Mouse (Mus musculus): ENCODE measurements at regions not wholly inside any gene's neighbourhood (a gene's known extent, or its start where the extent isn't known, plus 50 kb on each side); places are given as distances from the start of the nearest gene placed in this dataset.

DNA sequence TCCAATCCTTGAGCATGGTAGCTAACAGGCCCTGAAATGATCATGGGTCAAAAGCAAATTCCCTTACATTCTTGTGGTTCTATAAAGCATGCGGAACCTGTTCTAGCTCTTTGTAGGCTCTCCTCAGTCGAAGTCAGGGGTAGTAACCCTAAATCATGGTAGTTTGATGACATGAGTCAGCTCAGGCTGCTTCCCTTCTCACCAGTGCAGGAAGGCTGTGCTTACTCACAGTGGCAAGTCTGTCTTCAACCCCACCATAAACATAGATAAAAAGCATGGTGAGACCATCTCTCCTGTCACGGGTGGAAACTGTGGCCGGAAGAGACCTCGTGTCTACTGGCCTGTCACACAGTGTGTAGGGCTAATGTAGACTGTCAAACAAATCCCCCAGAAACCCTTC is 476.6 kb upstream of the Gm19410 start:
- 75% methylated on average over 5 of the region's 5 CpGs for WGBS
- no peak overlapping the region for H3K4me2 ChIP-seq
- no peak overlapping the region for H3K9ac ChIP-seq
- no peak for ATAC-seq (ENCODE audit: insufficient number of reproducible peaks, insufficient read depth, low FRiP score, low TSS enrichment, low read depth)
- no peaks in the 10 kb centered on the region for H3K36me3 ChIP-seq
- H3K27ac ChIP-seq: no peak overlapping the region
- no peak overlapping the region for H3K4me3 ChIP-seq
- no peaks in the 10 kb centered on the region for H3K9me3 ChIP-seq
- H3K4me1 ChIP-seq: peaks cover 8% of the 10 kb centered on the region
- no peaks in the 10 kb centered on the region for H3K27me3 ChIP-seq

DNA sequence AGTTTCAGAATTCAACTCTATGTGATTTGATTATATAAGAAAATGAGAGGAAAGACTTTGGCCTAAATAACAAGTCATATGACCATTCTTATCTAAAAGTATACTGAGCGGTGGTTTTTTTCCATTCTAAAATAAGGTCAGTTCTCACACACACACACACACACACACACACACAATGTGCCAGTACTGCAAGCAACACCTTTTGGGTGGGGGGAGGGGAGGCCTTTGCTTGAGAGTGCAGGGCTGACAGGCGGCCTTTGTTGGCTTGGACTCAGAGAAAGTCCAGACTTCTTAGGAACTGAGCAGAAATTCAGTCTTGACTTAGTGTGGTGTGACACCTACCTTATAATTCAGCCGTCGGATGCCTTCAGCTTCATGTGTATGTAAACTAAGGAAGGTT is 475.6 kb upstream of the Gm19410 start:
- ATAC-seq (ENCODE audit: insufficient number of reproducible peaks, insufficient read depth, low FRiP score, low TSS enrichment, low read depth): no peak
- H3K4me1 ChIP-seq: peaks cover 10% of the 10 kb centered on the region
- no peaks in the 10 kb centered on the region for H3K36me3 ChIP-seq
- H3K9me3 ChIP-seq: no peaks in the 10 kb centered on the region
- no peak overlapping the region for H3K27ac ChIP-seq
- H3K9ac ChIP-seq: no peak overlapping the region
- H3K4me3 ChIP-seq: no peak overlapping the region
- H3K27me3 ChIP-seq: no peaks in the 10 kb centered on the region
- 76% methylated on average over 4 of the region's 4 CpGs for WGBS
- no peak overlapping the region for H3K4me2 ChIP-seq

DNA sequence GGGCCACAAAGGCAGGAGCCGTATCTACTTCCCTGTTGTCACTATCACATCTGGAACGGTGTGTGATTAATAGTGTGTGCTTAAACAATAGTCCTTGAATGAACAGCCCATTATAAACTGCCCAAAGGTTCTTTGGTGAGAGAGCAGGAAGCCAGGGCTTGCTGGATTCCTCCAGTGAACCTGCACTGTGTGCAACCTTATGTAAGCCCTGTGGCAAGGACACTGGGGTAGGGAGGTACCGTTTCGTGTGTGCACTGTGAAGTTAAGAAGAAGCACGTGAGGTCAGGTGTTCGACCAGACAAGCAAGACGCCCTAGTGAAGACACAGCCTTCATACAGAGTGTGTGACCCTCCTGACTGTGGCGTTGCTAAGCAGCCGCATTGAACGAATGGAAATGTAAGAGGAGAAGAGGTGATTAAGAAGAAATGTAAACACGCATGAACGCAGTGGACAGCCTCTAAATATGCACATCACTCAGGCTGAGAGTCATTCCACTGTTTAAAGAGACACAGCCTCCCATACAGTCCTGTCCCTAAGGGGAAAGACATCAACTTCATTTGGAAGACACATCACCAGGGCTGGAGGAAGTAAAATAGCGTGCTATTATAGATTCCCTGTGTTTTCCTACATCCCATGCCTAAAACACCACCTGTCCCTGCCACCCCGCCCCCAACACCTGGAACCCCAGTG is 472.0 kb upstream of the Gm19410 start:
- ATAC-seq (ENCODE audit: insufficient number of reproducible peaks, insufficient read depth, low FRiP score, low TSS enrichment, low read depth): no peak

DNA sequence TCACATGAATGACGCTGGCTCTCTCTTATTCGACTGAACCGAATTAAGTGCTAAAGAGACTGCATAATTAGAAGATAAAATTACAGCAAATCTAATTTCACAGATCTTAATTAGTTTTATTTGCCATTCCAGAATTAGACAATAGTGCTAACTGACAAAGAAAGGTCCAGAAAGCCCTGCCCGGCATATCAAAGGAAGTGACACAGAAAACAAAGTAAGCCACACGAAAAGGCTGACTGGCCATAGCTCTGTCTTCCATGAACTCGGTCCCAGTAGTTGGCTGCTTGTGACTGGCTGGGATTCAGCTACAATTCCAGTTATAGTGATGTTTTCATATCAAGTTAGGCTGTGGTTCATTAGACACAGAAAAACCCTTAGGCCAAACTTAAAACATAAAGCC is 468.7 kb upstream of the Gm19410 start:
- WGBS: 59% methylated on average over 6 of the region's 6 CpGs
- Histone ChIP-seq H3K4me1 (peaks cover 20% of the 10 kb centered on the region), H3K4me3 (no peak overlapping the region), H3K27me3 (no peaks in the 10 kb centered on the region), H3K4me2 (no peak overlapping the region), H3K9me3 (no peaks in the 10 kb centered on the region), H3K27ac (no peak overlapping the region), H3K36me3 (no peaks in the 10 kb centered on the region), H3K9ac (no peak overlapping the region)
- ATAC-seq (ENCODE audit: insufficient number of reproducible peaks, insufficient read depth, low FRiP score, low TSS enrichment, low read depth): no peak

More for the DNA sequence above, 472.0 kb upstream of the Gm19410 start:
- WGBS: 63% methylated on average over 14 of the region's 14 CpGs
- Histone ChIP-seq H3K27ac (no peak overlapping the region), H3K4me1 (peaks cover 10% of the 10 kb centered on the region), H3K4me2 (no peak overlapping the region), H3K36me3 (no peaks in the 10 kb centered on the region), H3K9ac (no peak overlapping the region), H3K27me3 (no peaks in the 10 kb centered on the region), H3K4me3 (no peak overlapping the region), H3K9me3 (no peaks in the 10 kb centered on the region)

DNA sequence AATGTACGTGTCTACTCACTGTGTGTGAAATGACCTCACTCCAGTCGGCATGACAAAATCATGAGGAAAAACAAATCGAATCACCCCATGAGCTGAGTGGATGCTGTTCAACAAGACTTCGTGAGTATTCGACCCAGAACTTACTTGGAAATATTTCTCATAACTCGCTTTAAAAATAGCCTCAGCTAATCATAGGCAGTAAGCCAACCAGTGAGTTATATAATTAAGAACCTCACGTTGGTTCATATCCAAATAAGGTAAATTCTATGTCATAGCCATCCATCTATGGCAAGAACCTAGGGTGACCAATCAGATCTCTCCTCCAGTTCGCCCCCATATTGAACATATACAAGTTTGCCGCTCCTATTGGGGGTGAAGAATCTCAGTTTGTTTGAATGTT is 466.5 kb upstream of the Gm19410 start:
- Histone ChIP-seq H3K4me2 (no peak overlapping the region), H3K4me3 (no peak overlapping the region), H3K27me3 (no peaks in the 10 kb centered on the region), H3K9me3 (no peaks in the 10 kb centered on the region), H3K27ac (no peak overlapping the region), H3K9ac (no peak overlapping the region), H3K4me1 (peaks cover 11% of the 10 kb centered on the region), H3K36me3 (no peaks in the 10 kb centered on the region)
- ATAC-seq (ENCODE audit: insufficient number of reproducible peaks, insufficient read depth, low FRiP score, low TSS enrichment, low read depth): no peak
- 86% methylated on average over 9 of the region's 9 CpGs for WGBS

- H3K36me3 ChIP-seq: no peaks in the 10 kb centered on the region
- no peak for ATAC-seq (ENCODE audit: insufficient number of reproducible peaks, insufficient read depth, low FRiP score, low TSS enrichment, low read depth)
- no peak overlapping the region for H3K4me3 ChIP-seq
- 50% methylated on average over 3 of the region's 3 CpGs for WGBS
- peaks cover 11% of the 10 kb centered on the region for H3K4me1 ChIP-seq
- H3K9ac ChIP-seq: no peak overlapping the region
- no peaks in the 10 kb centered on the region for H3K9me3 ChIP-seq
- no peak overlapping the region for H3K4me2 ChIP-seq
- no peak overlapping the region for H3K27ac ChIP-seq
- no peaks in the 10 kb centered on the region for H3K27me3 ChIP-seq
These were observed 465.2 kb upstream of the Gm19410 start for GRCm38 (mm10) chr8:35300359-35300758.

DNA sequence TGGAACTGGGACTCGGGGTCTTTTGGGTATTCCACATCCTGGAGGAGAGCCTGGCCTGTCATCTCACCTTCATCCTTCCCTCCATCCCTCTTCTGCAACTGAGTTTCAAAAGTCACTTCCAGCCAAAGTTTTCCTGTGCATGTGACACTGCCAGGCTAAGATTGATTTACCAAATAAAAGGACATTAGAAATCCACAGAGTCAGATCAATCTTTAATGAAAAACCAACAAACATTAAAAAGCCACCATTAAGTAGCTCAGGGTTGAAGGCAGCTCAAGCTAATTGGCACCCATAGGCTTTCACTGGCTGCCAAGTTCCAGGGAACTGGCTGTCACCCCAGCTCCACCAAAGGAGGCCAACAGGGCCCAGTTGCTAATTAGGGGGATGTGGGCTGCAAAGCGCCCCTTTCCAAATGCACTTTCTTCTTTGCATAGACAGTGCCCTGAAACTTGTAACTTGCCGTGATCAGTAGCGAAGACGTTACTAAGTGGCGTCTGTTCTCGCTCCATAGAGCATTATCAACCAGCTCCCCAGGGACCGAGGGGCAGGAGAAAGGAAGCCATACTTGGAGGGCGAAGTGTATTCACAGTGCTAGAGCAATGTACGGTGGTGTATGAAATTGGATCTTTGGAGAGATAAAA is 464.6 kb upstream of the Gm19410 start:
- Histone ChIP-seq H3K4me2 (no peak overlapping the region), H3K4me3 (no peak overlapping the region)
- 78% methylated on average over 10 of the region's 10 CpGs for WGBS

GRCm38 (mm10) chr8:35302856-35303255 is 462.7 kb upstream of the Gm19410 start:
- WGBS: 86% methylated on average over 7 of the region's 7 CpGs
- H3K9me3 ChIP-seq: no peaks in the 10 kb centered on the region

More for the DNA sequence above, 464.6 kb upstream of the Gm19410 start:
- Histone ChIP-seq H3K27ac (no peak overlapping the region), H3K4me1 (peaks cover 11% of the 10 kb centered on the region), H3K36me3 (no peaks in the 10 kb centered on the region), H3K9me3 (no peaks in the 10 kb centered on the region), H3K27me3 (no peaks in the 10 kb centered on the region), H3K9ac (no peak overlapping the region)
- ATAC-seq (ENCODE audit: insufficient number of reproducible peaks, insufficient read depth, low FRiP score, low TSS enrichment, low read depth): no peak

GRCm38 (mm10) chr8:35321270-35321865 is 444.2 kb upstream of the Gm19410 start:
- no peak overlapping the region for H3K4me2 ChIP-seq
- no peaks in the 10 kb centered on the region for H3K27me3 ChIP-seq
- 81% methylated on average over 10 of the region's 10 CpGs for WGBS

More at GRCm38 (mm10) chr8:35302856-35303255, 462.7 kb upstream of the Gm19410 start:
- no peak for ATAC-seq (ENCODE audit: insufficient number of reproducible peaks, insufficient read depth, low FRiP score, low TSS enrichment, low read depth)
- Histone ChIP-seq H3K27me3 (no peaks in the 10 kb centered on the region), H3K4me3 (no peak overlapping the region), H3K36me3 (no peaks in the 10 kb centered on the region), H3K4me1 (peaks cover 11% of the 10 kb centered on the region), H3K9ac (no peak overlapping the region), H3K27ac (no peak overlapping the region), H3K4me2 (no peak overlapping the region)

GRCm38 (mm10) chr8:35323180-35323975 is 442.2 kb upstream of the Gm19410 start:
- ATAC-seq (ENCODE audit: insufficient number of reproducible peaks, insufficient read depth, low FRiP score, low TSS enrichment, low read depth): no peak
- 78% methylated on average over 15 of the region's 15 CpGs for WGBS
- Histone ChIP-seq H3K27me3 (no peaks in the 10 kb centered on the region), H3K4me3 (no peak overlapping the region), H3K4me1 (no peaks in the 10 kb centered on the region), H3K4me2 (no peak overlapping the region), H3K9me3 (no peaks in the 10 kb centered on the region), H3K27ac (no peak overlapping the region), H3K36me3 (no peaks in the 10 kb centered on the region), H3K9ac (no peak overlapping the region)

More at GRCm38 (mm10) chr8:35321270-35321865, 444.2 kb upstream of the Gm19410 start:
- Histone ChIP-seq H3K36me3 (no peaks in the 10 kb centered on the region), H3K4me1 (no peaks in the 10 kb centered on the region), H3K27ac (no peak overlapping the region), H3K9ac (no peak overlapping the region), H3K9me3 (no peaks in the 10 kb centered on the region), H3K4me3 (no peak overlapping the region)
- no peak for ATAC-seq (ENCODE audit: insufficient number of reproducible peaks, insufficient read depth, low FRiP score, low TSS enrichment, low read depth)

Measured in embryonic facial prominence, embryonic 13.5 days (tissue).